Mouse (Mus musculus) urinary bladder, adult 2 months (tissue): ENCODE results near the gene Slc17a8. TPM values are rescaled to one million over a fixed set of nuclear protein-coding genes. Genes with fewer than 3 reads are reported as not detected.

Experiments used
- DNase-seq: peaks from one replicate; pipeline ENCODE4 v3.0.0; 2022; ENCODE audit warnings: low spot score
- polyA plus RNA-seq: library from polyadenylated mRNA; depleted of rRNA; stranded (reverse); fragments of >200 nt; gene quantifications from 2 replicates; pipeline ENCODE4 v1.2.3, GENCODE M21; 2012; rRNA removed

Gene Slc17a8
- polyA plus RNA-seq, 1 experiment = 0.01 TPM

- DNase-seq = no peak
Measured at GRCm38 (mm10) chr10:89527054-89527453, 94.0 kb downstream of the Slc17a8 start.

- no peak for DNase-seq
Measured at GRCm38 (mm10) chr10:89525823-89526222, 95.2 kb downstream of the Slc17a8 start.

Other genes with a start within 250 kb of the Slc17a8 start
- gene Gas2l3, start 177.3 kb downstream of the Slc17a8 start, polyA plus RNA-seq = 3.5 and 3.6 TPM in 2 replicates
- gene Nr1h4, start 87.7 kb downstream of the Slc17a8 start, polyA plus RNA-seq = 2.2 and 2.7 TPM in 2 replicates
- gene Scyl2, start 65.0 kb upstream of the Slc17a8 start, polyA plus RNA-seq = 26.2 and 27.9 TPM in 2 replicates
- 12.0 and 14.4 TPM in 2 replicates for gene Actr6, start 111.0 kb upstream of the Slc17a8 start, polyA plus RNA-seq
- 42.7 and 43.8 TPM in 2 replicates for gene Uhrf1bp1l, start 123.7 kb upstream of the Slc17a8 start, polyA plus RNA-seq